Mouse (Mus musculus) layer of hippocampus, postnatal 14 days (tissue): ENCODE data around the gene Myf5. TPM values are rescaled to one million over a fixed set of nuclear protein-coding genes. Genes with fewer than 3 reads are reported as not detected.
A peak's percentile ranks its signal among the peaks of the same experiment; 100 is the strongest.

Source experiments
- DNase-seq, 2 experiments: peaks; one replicate each; pipeline ENCODE4 v3.0.0; 2021 to 2022; ENCODE audit warnings: low spot score in 2 of 2, mixed read lengths in 1 of 2
- long read RNA-seq, 2 experiments: library from polyadenylated mRNA; stranded (forward); transcript quantifications; one replicate each; pipeline ENCODE4 v2.0.0; 2021
- total RNA-seq, 2 experiments: library from RNA; stranded (reverse); gene quantifications; 2 replicates each; pipeline ENCODE4 v1.2.3; 2021

The Myf5 gene
- not detected for total RNA-seq
- long read RNA-seq, experiment 1 = 0 reads
- long read RNA-seq, experiment 2 = 0 reads

- DNase-seq = no peak
Observed at GRCm38 (mm10) chr10:107485870-107486269, at the start of gene Myf5. TSS of gene Myf5 (minus strand) at chr10:107486134.

GRCm38 (mm10) chr10:107528758-107529157 lies 42.8 kb upstream of the Myf5 start:
- no peak for DNase-seq

- peak in 1 of 2 experiments; percentile 31 for DNase-seq
Observed at GRCm38 (mm10) chr10:107519216-107519615, 33.3 kb upstream of the Myf5 start.

- DNase-seq = no peak
Observed at GRCm38 (mm10) chr10:107516641-107517040, 30.7 kb upstream of the Myf5 start.

GRCm38 (mm10) chr10:107514735-107515134 lies 28.8 kb upstream of the Myf5 start:
- DNase-seq = no peak

- DNase-seq = no peak
Observed at GRCm38 (mm10) chr10:107506397-107506796, 20.5 kb upstream of the Myf5 start.

- DNase-seq = no peak
Observed at GRCm38 (mm10) chr10:107503430-107503829, 17.5 kb upstream of the Myf5 start.

- no peak for DNase-seq
Observed at GRCm38 (mm10) chr10:107502193-107502592, 16.3 kb upstream of the Myf5 start.

- no peak for DNase-seq
Observed at GRCm38 (mm10) chr10:107499656-107500055, 13.7 kb upstream of the Myf5 start.

GRCm38 (mm10) chr10:107496402-107496801 lies 10.5 kb upstream of the Myf5 start:
- DNase-seq = no peak

GRCm38 (mm10) chr10:107494568-107494967 lies 8.6 kb upstream of the Myf5 start, which contains the start of gene Myf6:
TSS of gene Myf6 (minus strand) at chr10:107494737.
- no peak for DNase-seq

- DNase-seq = no peak
Observed at GRCm38 (mm10) chr10:107493580-107494474, 7.9 kb upstream of the Myf5 start.

GRCm38 (mm10) chr10:107492867-107493579 lies 7.1 kb upstream of the Myf5 start:
- no peak for DNase-seq

GRCm38 (mm10) chr10:107488654-107489315 lies 2.9 kb upstream of the Myf5 start:
- no peak for DNase-seq

GRCm38 (mm10) chr10:107486770-107487169 lies 836 bp upstream of the Myf5 start:
- DNase-seq = no peak

- DNase-seq = no peak
Observed at GRCm38 (mm10) chr10:107484050-107484449, 1.9 kb downstream of the Myf5 start.

GRCm38 (mm10) chr10:107473497-107473896 lies 12.4 kb downstream of the Myf5 start:
- no peak for DNase-seq

GRCm38 (mm10) chr10:107471712-107472111 lies 14.2 kb downstream of the Myf5 start:
- no peak for DNase-seq

- no peak for DNase-seq
Observed at GRCm38 (mm10) chr10:107467819-107468218, 18.1 kb downstream of the Myf5 start.

- no peak for DNase-seq
Observed at GRCm38 (mm10) chr10:107449496-107450330, 36.2 kb downstream of the Myf5 start.

- peak; percentile 40 to 55 for DNase-seq
Observed at GRCm38 (mm10) chr10:107442781-107443180, 43.2 kb downstream of the Myf5 start.
